Mouse (Mus musculus) kidney, adult 2 months (tissue): ENCODE results near the gene Selenoo. TPM values are rescaled to one million over a fixed set of nuclear protein-coding genes. Genes with fewer than 3 reads are reported as not detected.

ENCODE experiments used
- DNase-seq: peaks from one replicate; pipeline ENCODE4 v3.0.0; 2021
- H3K27ac ChIP-seq: fragments of 200-500 bp; 2 replicates; pipeline ENCODE4 v1.5.1; 2012; ENCODE audit warnings: low read depth, low read length, control low read depth, inconsistent platforms; ENCODE audit not compliant: insufficient read depth
- H3K27me3 ChIP-seq: fragments of 200-500 bp; replicated peaks from 2 replicates; pipeline ENCODE4 v1.6.1; 2012; ENCODE audit warnings: mild to moderate bottlenecking, moderate library complexity, low read length, inconsistent platforms; ENCODE audit not compliant: control insufficient read depth, insufficient read depth
- H3K36me3 ChIP-seq: fragments of 200-500 bp; 2 replicates; pipeline ENCODE4 v1.6.1; 2012; ENCODE audit warnings: mild to moderate bottlenecking, moderate library complexity, low read length, inconsistent platforms; ENCODE audit not compliant: control insufficient read depth, insufficient read depth
- H3K4me1 ChIP-seq: fragments of 200-500 bp; 2 replicates; pipeline ENCODE4 v1.6.1; 2011; ENCODE audit warnings: low read length; ENCODE audit not compliant: control insufficient read depth, insufficient read depth
- H3K4me3 ChIP-seq: fragments of 200-500 bp; 2 replicates; pipeline ENCODE4 v1.5.1; 2011; ENCODE audit warnings: mild to moderate bottlenecking, low read depth, low read length, control low read depth; ENCODE audit not compliant: insufficient read depth
- CTCF ChIP-seq: fragments of 200-500 bp; conservative IDR thresholded peaks from 2 replicates; pipeline ENCODE4 v1.5.1; 2011; ENCODE audit warnings: low read depth, mild to moderate bottlenecking, control low read depth, low read length, moderate library complexity, mixed read lengths; ENCODE audit not compliant: insufficient read depth, insufficient read length
- POLR2A ChIP-seq: fragments of 200-500 bp; IDR thresholded peaks from one replicate; pipeline ENCODE4 v1.6.1; 2011; ENCODE audit warnings: low read depth, low read length, control low read depth
- WGBS: fragments of 180-500 bp; shearing (Covaris S2); methylation state at CpG from one replicate; pipeline ENCODE4 v1.1.7; 2018; 5-methylcytosine and 5-hydroxymethylcytosine counted together
- polyA plus RNA-seq: library from polyadenylated mRNA; depleted of rRNA; stranded (reverse); fragments of >200 nt; gene quantifications from 2 replicates; pipeline ENCODE4 v1.2.3, GENCODE M21; 2012

The Selenoo gene
- polyA plus RNA-seq, 1 experiment = 55.9 TPM

DNA sequence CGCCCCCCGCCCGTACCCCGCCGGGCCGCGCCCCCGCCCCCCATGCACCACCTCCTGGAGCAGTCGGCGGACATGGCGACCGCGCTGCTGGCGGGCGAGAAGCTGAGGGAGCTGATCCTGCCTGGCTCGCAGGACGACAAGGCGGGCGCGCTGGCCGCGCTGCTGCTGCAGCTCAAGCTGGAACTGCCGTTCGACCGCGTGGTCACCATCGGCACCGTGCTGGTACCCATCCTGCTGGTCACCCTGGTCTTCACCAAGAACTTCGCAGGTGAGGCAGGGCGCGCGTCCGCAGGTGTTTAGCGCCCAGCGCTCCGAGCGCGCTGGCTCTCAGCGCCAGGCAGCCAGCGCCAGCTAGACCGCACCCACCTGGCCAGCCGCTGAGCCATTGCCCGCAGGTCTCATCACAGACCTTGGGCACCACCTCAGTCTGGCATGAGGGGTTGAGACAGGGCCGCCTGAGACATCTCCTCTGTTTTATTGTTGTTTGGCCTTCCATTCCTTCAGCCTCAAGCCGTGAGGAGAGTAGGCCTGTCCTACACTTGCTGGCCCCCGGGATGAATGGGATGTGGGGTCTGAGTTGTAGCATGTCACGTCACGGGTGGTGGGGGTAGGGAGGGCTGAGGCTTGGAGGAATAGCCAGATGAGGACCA, 28.7 kb upstream of the Selenoo start:
- no peaks in the 10 kb centered on the region for H3K4me1 ChIP-seq
- 6% methylated on average over 39 of the region's 48 CpGs for WGBS
- TF ChIP-seq POLR2A = no peak
- TF ChIP-seq CTCF = no peak
- no peaks in the 10 kb centered on the region; the same call in 1 of the 2 replicates for H3K27me3 ChIP-seq
- no peak overlapping the region for H3K27ac ChIP-seq
- no peaks in the 10 kb centered on the region for H3K36me3 ChIP-seq
- no peak for DNase-seq
- peak overlapping the region; percentile 33; the same call in 1 of the 2 replicates for H3K4me3 ChIP-seq

DNA sequence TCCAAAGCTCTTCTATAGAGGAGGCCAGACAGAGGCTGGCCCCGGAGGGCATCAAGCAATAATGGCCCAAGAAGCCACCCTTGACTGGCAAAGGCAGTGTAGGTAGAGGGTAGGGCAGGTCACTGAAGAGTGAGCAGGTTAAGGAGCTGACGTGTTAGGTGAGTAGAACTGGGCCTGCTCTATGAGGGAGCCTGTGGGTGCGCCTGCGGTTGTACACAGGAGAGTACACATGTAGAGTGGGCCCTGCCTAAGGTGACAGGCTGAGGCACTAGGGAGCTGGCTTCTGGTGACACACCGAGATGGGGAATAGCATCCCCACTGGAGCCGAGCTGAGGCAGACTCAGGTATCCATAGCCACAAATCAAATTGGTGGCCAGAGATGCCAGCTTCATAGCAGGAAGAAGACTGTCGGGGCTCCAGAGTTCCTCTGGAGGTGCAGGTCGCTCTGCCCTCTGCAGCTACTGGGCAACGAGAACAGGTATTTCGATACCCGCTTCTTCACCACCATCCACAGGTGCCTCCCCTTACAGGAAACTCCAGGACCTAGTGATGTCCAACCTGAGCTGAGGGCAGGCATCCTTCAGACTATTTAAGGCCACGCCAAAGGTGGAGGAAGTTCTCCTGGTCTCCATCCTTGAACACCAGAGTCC, 27.9 kb upstream of the Selenoo start:
- DNase-seq = no peak
- 93% methylated on average over 12 of the region's 12 CpGs for WGBS
- Histone ChIP-seq H3K27me3 (no peaks in the 10 kb centered on the region; the same call in 1 of the 2 replicates), H3K36me3 (no peaks in the 10 kb centered on the region), H3K27ac (no peak overlapping the region), H3K4me3 (no peak overlapping the region), H3K4me1 (no peaks in the 10 kb centered on the region)
- TF ChIP-seq POLR2A = no peak
- TF ChIP-seq CTCF = no peak

DNA sequence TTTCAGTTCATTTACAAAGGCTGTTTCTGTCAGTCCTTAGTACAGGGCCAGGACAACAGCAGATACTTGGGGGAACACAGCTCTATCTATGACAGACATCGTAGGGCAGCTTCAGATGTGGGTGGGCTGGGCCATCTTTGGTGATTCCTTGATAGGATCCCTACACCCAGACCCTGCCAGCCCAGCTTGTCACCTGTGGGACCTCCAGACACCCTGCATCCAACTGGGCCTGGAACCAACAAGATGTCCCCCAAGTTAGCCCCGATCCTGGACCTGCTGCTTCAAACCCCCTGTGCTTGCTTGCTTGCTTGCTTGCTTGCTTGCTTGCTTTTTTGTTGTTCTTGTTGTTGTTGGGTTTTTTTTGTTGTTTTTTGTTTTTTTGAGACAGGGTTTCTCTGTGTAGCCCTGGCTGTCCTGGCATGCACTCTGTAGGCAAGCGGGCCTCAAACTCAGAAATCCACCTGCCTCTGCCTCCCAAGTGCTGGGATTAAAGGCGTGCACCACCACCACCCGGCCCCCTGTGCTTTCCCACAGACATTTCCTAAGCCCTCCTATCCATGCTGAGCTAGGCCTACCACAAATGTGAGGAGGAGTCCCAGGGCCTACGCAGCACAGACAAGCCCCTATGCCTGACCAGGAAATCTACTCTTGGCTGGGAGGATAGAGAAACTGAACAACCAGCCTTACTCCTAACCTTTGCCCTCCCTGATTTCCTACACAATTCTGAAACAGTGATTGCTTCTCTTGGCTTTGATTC, 26.9 kb upstream of the Selenoo start:
- TF ChIP-seq POLR2A (no peak), CTCF (no peak)
- Histone ChIP-seq H3K4me1 (no peaks in the 10 kb centered on the region), H3K36me3 (no peaks in the 10 kb centered on the region), H3K27ac (no peak overlapping the region), H3K27me3 (no peaks in the 10 kb centered on the region; the same call in 1 of the 2 replicates), H3K4me3 (no peak overlapping the region)
- 94% methylated on average over 6 of the region's 6 CpGs for WGBS
- DNase-seq = no peak

DNA sequence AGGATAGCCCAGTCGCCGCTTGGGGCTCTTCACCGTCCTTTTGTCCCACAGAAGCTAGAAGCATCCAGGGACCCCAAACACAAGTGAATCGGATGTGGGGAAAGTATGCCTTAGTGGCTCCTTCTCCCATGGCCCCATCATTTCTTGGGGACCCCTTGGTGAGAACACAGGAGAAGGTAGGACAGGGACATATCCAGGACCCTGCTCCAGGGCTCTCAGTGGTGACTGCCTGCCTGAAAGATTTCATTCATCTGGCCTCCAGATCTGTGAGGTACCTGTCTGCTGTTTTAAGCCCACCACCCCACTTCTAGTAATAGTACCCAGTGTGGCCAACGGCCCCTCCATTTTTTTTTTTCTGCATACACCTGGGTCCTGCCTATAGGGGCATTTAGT, 26.4 kb upstream of the Selenoo start:
- Histone ChIP-seq H3K4me3 (no peak overlapping the region), H3K27me3 (no peaks in the 10 kb centered on the region; the same call in 1 of the 2 replicates), H3K4me1 (no peaks in the 10 kb centered on the region), H3K27ac (no peak overlapping the region), H3K36me3 (no peaks in the 10 kb centered on the region)
- WGBS = 89% methylated on average over 5 of the region's 5 CpGs
- TF ChIP-seq POLR2A = no peak
- no peak for TF ChIP-seq CTCF
- no peak for DNase-seq

DNA sequence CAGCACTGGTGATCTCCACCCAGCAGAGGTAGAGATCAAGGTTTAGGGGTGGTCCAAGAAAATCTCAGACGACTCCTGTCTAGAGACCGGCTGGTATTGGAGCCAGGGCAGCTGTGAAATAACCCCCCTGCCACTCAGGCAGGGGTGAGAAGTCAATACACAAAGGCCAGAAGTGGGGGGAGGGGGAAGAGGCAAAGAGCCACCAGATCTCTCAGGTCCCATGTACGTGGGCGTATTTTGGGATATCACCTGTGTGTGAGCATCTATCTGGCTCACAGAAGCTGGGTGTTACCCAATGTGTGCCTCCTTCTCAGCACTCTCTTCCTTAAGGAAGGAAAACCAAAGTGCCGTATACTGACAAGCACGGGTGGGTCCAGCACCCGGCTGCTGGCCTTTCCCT, 25.9 kb upstream of the Selenoo start:
- no peak for DNase-seq
- H3K36me3 ChIP-seq = no peaks in the 10 kb centered on the region
- H3K4me1 ChIP-seq = no peaks in the 10 kb centered on the region
- no peak for TF ChIP-seq POLR2A
- TF ChIP-seq CTCF = no peak
- WGBS = 80% methylated on average over 7 of the region's 7 CpGs
- H3K27ac ChIP-seq = no peak overlapping the region
- no peaks in the 10 kb centered on the region; the same call in 1 of the 2 replicates for H3K27me3 ChIP-seq
- H3K4me3 ChIP-seq = no peak overlapping the region

- no peaks in the 10 kb centered on the region for H3K4me1 ChIP-seq
Observed at GRCm38 (mm10) chr15:89063536-89063935, 25.3 kb upstream of the Selenoo start.

GRCm38 (mm10) chr15:89064891-89065290, 24.0 kb upstream of the Selenoo start:
- no peaks in the 10 kb centered on the region for H3K27me3 ChIP-seq
- no peaks in the 10 kb centered on the region for H3K36me3 ChIP-seq
- no peak overlapping the region for H3K27ac ChIP-seq
- WGBS = 93% methylated on average over 5 of the region's 5 CpGs
- no peak for DNase-seq
- TF ChIP-seq CTCF (no peak), POLR2A (no peak)
- no peak overlapping the region for H3K4me3 ChIP-seq
- no peaks in the 10 kb centered on the region for H3K4me1 ChIP-seq

More at GRCm38 (mm10) chr15:89063536-89063935, 25.3 kb upstream of the Selenoo start:
- H3K4me3 ChIP-seq = no peak overlapping the region
- H3K27ac ChIP-seq = no peak overlapping the region
- TF ChIP-seq POLR2A (no peak), CTCF (no peak)
- H3K27me3 ChIP-seq = no peaks in the 10 kb centered on the region; the same call in 1 of the 2 replicates
- WGBS = 67% methylated on average over 6 of the region's 6 CpGs
- no peak for DNase-seq
- H3K36me3 ChIP-seq = no peaks in the 10 kb centered on the region
